ENCODE assay signal across 15 mouse cellular contexts in the genomic region with DNA sequence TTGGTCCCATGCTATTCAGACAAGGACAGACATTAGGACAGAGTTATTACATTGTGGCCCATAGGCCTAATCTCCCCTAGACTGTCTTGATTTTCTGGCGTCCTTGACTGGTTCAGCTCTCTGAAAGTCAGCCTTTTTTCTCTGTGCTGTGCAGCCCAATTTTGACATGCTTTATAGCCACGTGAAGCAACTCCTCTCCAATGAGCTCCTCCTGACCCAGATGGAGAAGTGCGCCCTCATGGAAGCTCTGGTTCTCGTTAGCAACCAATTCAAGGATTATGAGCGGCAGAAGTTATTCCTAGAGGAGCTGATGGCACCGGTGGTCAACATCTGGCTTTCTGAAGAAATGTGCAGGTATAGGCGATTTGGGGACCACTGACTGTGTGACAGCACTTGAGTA. TPM values are rescaled to one million over a fixed set of nuclear protein-coding genes. Genes with fewer than 3 reads are reported as not detected.
"Had no signal": no experiment of that assay in that cellular context is flagged by ENCODE, and none has a peak within 500 bp of the region (broad histone marks: within the 10 kb centered on the region; RNA-seq: fewer than 3 reads in every experiment).

No protein-coding gene starts in this region.

- DNase-seq: gastrocnemius, adult 2 months; gastrocnemius, postnatal 10 days; gastrocnemius, postnatal 25 days; heart, adult 2 months; heart, postnatal 14 days; heart, postnatal 36 days; kidney, adult 18-20 months; kidney, adult 8-10 months; kidney, postnatal 10 days; kidney, postnatal 25 days; kidney, postnatal 4 days; liver; liver, embryonic 13.5 days; liver, postnatal 0 days had no signal

RNA-seq across cellular contexts. Expression of gene Lrrc73, which starts 25.8 kb away (rescaled TPM):
- total RNA-seq: hematopoietic stem cell, adult 5-6 weeks had no signal
